Mouse (Mus musculus) CD4-positive, CD25-positive, alpha-beta regulatory T cell, adult 2 months (primary cell): ENCODE data around the gene Tnrc6c.
"Not testable (repeated sequence)": the region's sequence is repeated elsewhere in the genome, so short reads cannot be mapped to it uniquely, and the experiment has no call there.

Source experiments
- DNase-seq: peaks from one replicate; pipeline ENCODE4 v3.0.0-alpha.2; 2012; ENCODE audit warnings: low read depth, low spot score

The Tnrc6c gene

DNA sequence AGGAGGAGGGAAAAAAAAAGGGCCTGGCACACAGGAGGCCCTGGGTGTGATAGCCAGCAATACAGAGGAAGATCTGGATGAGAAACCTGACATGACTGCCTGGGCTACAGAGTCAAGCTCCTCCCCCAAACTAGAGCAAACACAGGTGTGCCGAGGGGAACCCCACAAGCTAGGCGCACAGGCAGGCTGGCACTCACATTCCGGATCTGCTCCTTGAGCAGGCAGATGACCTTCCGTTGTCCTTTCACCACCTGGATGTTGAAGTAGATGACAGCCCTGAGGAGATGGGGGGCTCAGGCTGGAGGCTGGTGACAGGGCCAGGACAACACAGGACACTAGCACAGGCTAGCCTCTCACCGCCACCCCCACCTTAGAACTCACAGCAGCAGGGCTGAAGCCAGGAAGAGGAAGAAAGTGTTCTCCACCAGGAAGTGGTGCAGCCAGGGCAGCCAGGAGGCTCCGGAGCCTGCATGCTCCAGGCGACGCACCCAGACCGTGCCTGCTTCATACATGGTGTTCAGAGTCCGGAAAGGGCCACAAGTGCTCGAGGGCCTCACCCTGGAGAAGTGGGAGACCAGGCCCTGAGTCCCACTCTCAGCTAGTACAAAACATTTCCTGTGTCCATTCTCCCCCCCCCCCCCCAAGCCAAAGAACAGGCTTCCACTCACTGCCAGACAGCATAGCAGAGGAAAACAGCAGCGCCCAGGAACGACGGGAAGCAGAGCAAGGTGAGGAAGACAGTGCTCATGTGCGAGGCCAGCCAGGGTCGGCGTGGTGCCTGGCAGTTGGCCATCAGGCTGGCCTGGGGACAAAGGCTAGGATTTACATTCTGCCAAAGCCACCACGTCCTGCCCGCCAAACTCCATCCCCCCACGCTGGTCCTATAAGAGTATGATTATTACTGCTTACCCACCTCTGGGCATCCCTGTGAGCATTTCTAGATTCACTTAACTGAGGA lies 114.9 kb downstream of the Tnrc6c start:
- no peak for DNase-seq

DNA sequence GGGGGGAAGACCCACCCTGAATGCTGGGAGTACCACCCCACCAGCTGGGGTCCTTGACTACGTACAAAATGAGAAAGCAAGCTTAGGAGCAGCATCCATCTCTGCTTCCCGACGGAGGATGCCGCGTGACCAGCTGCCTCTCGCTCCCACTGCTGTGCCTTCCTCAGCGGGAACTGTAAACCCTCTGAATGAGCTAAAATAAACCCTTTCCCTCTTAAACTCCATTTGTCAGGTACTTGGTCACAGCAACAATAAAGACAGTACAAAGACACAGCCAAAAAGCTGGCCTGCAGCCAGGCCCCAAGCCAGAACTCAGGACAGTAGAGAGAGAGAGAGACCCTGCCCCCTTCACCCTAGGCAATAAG lies 115.6 kb downstream of the Tnrc6c start:
- DNase-seq, result no peak

DNA sequence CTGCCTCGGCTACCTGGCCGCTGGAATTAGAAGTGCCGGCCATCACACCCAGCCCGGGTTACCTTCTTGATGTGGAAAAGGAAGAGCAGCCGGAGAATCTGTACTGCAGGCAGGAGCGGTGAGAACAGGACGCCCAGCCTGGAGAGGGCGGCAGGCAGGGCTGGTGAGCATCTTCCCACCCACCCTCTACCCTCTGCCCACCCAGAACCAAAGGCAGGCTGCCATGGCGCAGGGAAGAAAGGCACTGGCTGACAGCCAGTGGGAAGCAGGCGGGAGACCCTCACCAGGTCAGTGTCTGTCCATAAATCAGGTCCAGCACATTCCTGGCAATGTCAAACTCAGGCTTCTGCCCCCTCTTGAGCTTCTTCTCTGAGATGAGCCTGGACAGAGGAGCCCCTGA lies 116.3 kb downstream of the Tnrc6c start:
- DNase-seq, result no peak

DNA sequence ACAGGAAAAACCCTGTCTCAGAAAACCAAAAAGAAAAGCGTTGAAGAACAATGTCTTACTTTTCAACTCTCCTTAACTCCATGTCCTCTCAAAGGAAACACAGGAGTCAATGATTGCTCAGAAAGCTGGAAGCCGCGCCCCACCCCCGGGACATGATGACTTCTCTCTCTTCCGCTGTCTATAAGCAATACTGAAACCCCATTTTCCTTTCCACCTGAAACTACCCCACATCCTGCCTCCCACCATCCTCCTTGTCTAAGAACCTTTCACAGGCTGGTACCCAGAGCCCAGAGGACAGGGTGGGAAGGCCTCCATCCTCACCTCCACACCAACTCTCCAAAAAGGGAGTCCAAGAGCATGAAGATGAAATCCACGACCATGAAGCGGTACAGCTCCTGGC lies 118.3 kb downstream of the Tnrc6c start:
- peak; percentile 56 for DNase-seq

DNA sequence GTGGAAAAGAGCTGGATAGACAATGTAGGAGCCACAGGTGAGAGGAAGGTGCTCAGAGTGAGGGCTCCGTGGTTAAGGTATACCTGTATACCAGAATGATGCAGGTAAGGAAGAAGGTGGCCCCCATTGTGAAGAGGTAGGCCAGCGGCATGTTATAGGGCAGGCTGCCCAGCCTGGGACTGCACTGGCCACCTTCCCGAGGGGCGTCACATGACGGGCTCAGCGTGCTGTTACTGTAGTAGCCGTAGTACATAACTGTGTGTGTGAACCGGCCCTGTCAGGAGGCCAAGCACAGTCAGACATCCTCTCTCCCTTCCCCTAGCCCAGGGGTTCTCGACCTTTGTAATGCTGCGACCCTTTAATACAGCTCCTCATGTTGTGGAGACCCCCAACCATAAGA lies 120.8 kb downstream of the Tnrc6c start:
- DNase-seq, result no peak

DNA sequence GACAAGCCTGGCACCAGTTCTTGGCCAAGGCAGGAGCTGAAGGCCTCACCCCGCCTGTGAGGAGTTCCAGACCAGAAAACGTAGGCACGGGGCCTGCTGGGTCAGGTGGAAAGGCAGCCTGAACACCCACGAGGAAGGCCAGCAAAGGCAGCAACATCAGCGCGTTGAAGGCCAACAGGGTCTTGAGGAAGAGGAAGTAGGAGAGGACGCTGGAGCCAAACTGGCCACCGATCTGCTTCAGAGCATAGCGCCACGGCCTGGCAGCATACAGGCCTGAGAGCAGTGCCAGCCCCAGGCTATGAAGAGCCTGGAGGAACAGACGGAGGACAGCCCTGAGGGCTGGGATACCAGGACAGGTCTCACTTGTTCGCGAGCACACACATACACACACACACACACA lies 121.5 kb downstream of the Tnrc6c start:
- DNase-seq, result no peak

DNA sequence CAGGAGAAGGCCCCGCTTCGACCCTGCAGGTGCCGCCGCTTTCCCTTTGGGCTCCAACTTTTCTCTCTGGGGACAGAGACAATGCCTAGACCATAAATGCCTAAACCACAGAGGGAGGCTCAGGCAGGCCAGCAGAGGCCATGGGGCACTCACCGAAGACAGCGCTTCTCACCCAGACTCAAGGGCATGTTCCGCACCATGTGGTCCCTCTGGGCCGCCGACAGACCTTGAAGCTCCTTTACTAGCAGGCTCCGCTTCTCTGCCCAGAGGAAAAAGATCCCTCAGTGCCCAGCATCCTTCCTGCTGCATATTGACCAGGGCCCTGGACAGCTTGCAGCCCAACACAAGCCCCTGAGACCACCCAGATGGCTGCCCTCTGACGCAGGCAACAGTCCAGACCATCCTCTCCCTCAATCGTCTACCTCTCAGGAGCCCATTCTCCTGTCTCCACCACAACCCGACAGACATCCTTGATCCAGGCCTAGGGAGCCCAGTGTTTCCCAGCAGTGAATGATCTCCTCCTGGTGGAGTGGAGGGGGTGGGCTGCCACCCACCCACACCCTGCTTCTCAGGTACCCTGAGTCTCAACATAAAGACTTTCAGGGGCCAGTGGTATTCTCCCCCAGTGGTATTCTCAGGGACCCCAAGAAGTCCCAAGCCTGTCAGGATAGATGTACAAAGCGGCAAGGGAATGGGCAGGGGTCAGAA lies 122.2 kb downstream of the Tnrc6c start:
- DNase-seq, result no peak

DNA sequence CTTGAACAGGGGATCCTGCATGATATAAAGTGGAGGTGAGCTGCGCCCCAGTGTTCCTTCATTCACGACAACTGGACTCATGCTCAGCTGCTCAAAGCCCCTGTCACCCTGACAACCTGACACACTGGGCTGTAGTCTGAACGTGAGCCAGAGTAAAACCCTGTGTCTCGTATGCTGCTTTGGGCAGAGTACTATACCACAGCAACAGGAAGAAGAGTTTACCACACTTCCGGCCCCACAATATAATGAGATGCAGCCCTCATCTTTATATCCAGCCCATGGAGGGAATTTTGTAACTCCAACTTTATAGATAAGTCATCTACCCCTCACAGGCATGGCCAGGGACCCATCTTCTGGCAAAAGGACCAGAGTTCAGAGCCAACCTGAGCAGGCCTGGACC lies 123.0 kb downstream of the Tnrc6c start:
- DNase-seq, result peak; percentile 77

DNA sequence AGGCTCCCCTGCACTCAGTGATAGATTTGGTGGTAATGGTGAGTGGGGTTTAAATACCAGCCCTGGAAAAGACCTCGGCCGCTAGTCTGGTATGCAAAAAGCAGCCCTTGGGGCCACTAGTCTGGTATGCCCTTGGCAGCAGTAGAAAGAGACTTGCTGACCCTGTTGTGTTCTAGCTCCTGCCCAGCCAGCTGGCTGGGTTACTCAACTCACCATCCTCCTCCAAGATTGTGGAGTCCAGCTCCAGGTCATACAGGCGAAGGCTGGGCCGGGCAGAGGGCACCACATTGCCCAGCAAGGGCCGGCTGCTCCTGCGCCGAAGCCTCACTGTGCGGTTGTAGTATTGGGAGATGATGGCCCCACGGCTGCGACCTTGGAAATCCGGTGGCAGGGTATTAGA lies 123.9 kb downstream of the Tnrc6c start:
- no peak for DNase-seq

DNA sequence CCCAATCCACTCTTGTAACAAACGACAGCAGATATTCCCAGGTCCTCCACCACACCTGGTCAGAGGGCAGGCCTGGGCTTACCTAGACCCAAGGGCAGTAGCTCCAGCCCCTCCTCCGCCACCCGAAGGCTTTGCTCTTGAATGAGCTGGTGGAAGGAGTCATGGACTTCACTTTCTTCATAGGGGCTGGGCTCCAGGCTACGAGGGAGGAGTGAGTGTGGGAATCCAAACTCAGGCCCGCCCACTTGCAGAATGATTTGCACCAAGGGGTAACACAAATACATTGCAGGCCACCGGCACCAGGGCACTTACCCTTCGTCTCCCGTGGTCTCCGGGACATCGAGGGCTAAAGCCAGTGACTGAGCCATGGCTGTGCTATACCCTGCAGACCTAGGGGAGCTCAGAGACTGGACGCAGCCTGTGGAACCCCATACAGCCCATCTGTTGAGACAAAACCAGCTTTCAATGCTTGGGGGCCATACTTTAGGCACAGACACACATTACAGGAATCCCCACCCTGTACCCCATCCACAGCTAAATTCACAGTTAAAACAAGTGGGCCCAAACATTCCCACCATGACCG lies 124.9 kb downstream of the Tnrc6c start:
- peak; percentile 41 for DNase-seq

DNA sequence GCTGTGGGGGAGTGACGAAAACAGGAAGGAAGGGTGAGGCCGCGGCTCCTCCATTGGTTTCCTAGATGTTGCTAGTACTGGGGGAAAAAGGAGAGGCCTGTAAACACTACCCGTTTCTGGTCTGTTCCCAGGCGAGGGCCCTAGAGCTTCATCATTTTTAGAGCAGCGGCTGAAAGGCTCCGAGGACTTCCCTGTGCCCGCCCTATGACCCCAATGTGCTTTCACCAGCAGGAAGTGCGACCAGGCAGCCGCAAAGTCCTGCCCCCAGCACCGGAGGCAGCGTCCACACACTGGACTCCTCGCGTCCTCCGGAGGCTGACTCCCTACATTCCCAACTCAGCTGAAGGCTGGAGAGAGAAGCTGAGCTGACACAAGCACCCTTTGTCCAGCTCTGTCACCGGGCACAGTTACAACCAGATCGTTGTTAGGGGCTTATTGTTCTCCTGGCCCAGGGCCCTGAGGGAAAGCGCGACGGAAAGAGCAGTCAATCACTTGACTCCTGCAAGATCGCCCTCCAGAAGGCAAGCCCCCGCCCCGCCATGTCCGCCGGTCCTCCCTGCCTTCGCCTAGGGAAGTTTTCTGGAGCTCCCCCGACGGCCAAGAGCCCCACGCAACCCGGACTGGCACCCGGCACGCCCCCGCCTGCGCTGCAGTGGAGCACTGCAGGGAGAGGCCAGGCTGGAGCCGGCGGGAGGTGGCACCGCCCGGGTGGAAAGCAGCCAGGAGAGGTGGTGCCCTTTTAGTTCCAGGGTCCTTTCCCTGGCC lies 125.5 kb downstream of the Tnrc6c start:
- peak; percentile 56 for DNase-seq

DNA sequence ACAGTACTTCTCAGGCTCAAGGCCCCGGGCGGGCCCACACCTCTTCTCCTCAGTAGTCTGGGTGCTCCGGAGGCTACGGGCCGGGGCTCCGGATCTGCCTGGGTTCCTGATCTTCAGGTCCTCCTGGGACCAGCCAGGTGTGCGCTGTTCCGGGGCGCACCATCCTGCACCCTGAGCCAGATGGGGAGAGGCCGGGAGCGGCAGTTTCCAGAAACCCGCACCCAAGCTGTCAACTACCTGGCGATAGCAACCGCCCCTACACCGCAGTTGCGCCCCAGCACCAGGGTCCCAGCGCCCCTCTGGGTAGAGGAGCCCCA lies 126.1 kb downstream of the Tnrc6c start:
- DNase-seq, result no peak

DNA sequence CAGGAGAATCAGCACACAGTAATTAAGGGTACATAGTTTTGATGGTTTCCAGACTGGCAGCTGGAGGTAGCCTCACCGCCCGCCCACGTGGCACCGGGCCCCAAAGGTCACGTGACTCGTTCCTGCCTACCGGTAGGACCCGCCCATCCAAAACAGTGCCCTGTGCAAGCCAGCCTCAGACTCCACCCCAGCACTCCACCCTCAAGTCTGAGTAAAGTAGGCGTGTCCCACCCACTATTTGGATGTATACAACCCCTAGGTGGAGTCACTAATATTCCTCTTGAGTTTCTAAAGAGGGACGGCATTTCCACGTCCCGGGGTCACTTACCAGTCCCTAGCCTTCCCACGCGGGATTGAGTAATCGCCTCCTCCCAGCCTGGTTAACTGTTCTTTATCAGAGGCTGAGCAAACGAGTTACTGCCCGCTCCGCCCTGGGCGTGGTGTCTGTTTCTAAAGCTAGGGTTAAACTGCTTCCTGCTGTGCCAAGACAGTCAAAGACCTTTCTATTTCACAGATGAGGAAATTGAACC lies 126.6 kb downstream of the Tnrc6c start:
- peak; percentile 98 for DNase-seq

DNA sequence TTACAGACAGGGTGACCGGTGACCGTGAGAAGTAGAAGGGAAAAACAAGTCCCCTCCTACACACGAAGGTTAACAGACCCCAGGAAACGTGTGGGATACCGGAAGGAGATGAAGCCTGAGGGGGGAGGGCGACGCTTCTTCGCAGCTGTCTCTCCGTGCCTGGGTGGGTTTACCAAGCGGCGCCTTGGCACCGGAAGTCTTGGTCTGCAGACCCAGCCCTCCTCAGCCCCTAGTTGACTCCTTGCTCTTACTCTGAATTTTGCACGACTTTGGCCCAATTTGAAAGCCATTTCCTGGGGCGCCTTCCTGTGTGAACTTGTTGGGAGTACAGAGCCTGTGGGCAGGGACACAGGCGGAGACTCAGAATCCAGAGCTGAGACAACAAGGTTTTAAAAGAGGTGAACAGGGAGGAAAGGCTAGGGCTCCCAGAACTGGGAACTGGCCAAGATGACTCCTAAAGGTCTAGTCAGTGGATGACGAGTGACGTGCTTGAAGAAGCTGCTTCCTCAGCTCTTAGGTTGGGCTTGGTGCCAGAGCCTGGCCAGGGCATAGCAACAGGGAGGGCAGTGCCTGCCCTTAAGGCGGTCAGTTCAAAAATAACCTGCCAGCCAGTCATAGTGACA lies 127.2 kb downstream of the Tnrc6c start:
- peak; percentile 78 for DNase-seq

DNA sequence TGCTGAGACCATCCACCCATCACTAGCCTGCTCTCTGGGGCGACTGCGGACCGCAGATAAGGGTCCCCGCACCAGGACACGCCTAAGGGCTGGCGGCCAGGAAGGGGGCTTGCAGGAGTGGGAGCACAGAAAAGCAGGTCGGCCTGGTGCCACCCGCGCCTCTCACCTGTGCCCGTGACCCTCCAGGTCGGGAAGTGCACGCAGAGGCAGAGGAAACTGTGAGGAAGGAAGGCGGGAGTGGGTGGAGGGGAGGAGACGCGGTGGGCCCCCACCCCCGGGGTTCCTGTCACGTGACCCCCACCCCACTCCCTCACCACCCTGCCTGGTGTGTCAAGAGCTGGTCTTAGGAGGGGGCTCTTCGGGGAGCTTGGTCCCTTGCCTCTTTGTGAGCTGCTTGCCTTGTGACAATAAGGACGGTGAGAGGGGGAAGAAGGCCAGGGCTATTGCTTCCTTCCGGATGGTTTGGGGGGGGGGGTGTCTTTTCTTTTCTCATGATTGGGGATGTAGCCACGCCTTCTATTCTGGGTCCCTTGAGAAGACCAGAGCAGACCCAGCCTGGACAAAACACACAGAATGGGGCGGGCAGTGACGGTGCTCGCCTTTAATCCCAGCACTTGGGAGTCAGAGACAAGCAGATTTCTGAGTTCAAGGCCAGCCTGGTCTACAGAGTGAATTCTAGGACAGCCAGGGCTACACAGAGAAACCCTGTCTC lies 128.1 kb downstream of the Tnrc6c start, which contains the start of the genes Tmc8 and Tmc6:
Gene Tmc8, plus strand, starts transcription at position 84 of the 712 bp plus-strand sequence.
Gene Tmc6, minus strand, starts transcription at position 206 of the 712 bp plus-strand sequence.
- DNase-seq, result peak; percentile 91

DNA sequence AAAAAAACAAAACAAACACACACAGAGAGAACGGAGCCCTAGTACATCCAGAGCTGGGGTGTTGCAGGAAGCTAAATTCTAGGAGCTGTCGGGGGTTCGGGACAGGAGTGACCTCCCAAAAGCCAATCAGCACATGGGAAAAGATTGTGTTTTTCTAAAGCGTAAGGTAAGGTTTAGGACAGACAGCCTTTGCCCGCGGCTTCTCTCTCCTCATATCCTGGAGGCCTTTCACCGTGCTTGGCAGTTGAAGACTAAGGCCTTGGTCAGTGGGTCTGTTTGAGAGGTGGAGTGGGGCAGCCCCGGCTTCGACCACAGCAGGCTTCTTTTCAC lies 128.6 kb downstream of the Tnrc6c start:
- no peak for DNase-seq

DNA sequence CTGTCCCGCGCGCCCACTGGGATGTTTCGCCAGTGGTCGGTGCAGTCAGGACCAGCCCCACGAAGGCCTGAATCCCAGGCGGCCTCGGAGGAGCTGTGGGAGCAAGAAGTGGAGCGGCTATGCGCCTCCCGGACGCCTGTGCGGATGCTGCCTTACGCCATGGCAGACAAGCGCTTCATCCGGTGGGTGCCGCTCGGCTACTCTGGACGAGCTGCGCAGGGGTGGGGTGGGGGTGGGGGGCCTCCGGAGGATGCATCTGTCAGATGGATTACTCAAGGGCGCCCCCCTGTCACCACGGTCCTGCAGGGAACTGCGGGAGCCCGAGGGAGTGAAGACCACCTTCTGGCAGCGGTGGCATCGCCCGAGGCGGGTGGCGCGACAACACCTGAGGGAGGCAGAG lies 129.0 kb downstream of the Tnrc6c start:
- DNase-seq, result peak; percentile 81

DNA sequence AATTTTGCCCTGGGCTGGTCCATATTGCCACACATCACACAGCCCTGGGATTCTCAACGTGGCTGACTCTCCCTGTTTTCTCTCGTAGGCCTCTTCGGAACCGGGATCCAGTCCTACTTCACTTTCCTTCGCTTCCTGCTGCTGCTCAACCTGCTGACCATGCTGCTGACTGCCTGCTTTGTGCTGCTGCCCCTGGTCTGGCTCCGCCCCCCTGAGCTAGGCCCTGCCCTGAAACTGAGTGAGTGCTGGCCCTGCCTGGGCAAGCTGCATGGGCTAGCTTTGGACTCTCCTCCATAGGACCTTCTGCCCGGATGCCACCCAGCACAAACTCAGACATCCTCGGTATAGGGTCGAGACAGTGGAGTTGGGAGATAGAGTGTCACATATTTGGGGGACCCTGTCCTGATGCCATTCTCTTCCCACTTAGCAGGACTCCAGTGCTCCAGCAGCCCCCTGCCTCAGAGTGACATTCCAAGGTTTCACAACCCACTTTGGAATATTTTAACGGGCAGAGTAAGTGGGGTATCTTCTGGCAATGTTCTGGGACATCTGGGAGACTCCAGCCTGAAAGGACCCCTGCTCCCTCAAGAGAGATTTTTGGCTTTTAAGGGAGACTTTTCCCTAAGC lies 129.7 kb downstream of the Tnrc6c start:
- DNase-seq, result peak; percentile 46

DNA sequence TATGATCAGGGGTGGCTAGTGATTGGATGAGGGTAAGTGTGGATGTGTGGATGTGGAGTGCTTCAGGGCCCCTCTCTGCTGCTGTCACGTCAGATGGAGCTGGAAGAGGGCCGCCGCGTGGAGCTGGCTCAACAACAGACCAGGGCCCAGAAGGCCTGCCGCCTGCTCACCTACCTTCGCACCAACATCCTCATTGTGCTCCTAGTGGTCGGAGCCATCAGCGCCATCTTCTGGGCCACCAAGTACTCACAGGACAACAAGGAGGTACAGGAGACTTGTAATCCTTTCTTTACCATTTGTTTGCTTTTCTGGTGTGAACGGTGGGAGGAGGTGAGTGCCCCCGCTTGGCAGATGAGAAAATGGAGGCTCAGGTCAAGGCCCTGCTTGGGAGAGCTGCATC lies 132.2 kb downstream of the Tnrc6c start:
- DNase-seq, result peak; percentile 87

DNA sequence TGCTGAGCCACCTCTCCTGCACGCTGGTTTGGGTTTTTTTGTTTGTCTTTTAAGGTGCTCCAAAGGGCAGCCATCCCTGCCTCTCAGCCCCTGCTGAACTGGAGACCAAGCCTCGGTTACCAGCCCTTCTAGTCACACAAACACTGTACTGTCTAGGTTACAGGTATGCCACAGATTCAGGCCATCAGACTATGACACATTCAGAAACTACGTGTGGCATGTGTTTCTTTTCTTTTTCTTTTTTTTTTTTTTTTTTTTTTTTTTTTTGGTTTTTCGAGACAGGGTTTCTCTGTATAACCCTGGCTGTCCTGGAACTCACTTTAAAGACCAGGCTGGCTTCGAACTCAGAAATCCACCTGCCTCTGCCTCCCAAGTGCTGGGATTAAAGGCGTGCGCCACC lies 134.4 kb downstream of the Tnrc6c start:
- DNase-seq, result not testable (repeated sequence)
